Mouse (Mus musculus) intestine, embryonic 14.5 days (tissue): ENCODE data around the gene Micu1. TPM values are rescaled to one million over a fixed set of nuclear protein-coding genes. Genes with fewer than 3 reads are reported as not detected.

Experiments used
- ATAC-seq: fragments of 200-750 bp; cut with Nextera tagmentation; replicated peaks from 2 replicates; pipeline ENCODE4 v1.8.0; 2017; ENCODE audit warnings: low read depth, moderate number of reproducible peaks, moderate TSS enrichment, moderate library complexity; ENCODE audit not compliant: low FRiP score, low TSS enrichment
- DNase-seq: peaks from one replicate; pipeline ENCODE4 v3.0.0-alpha.2; 2018; ENCODE audit warnings: low spot score
- H3K27ac ChIP-seq: fragments of 300-500 bp; sonication (generic); 2 replicates; pipeline ENCODE4 v1.5.1; 2014; ENCODE audit warnings: low read depth, mild to moderate bottlenecking, control low read depth
- H3K27me3 ChIP-seq: fragments of 300-500 bp; sonication (generic); replicated peaks from 2 replicates; pipeline ENCODE4 v1.6.1; 2014; ENCODE audit warnings: low read length, control low read depth; ENCODE audit not compliant: control insufficient read depth, insufficient read depth
- H3K36me3 ChIP-seq: fragments of 300-500 bp; sonication (generic); 2 replicates; pipeline ENCODE4 v1.6.1; 2014; ENCODE audit warnings: low read length, control low read depth; ENCODE audit not compliant: control insufficient read depth, insufficient read depth
- H3K4me1 ChIP-seq: fragments of 300-500 bp; sonication (generic); replicated peaks from 2 replicates; pipeline ENCODE4 v1.6.1; 2014; ENCODE audit warnings: low read length, control low read depth, mixed read lengths; ENCODE audit not compliant: control insufficient read depth, insufficient read depth
- H3K4me2 ChIP-seq: fragments of 300-500 bp; sonication (generic); 2 replicates; pipeline ENCODE4 v1.6.1; 2014; ENCODE audit warnings: low read length
- H3K4me3 ChIP-seq: fragments of 300-500 bp; sonication (generic); 2 replicates; pipeline ENCODE4 v1.5.1; 2014; ENCODE audit warnings: low read depth, low read length, control low read depth, mixed read lengths
- H3K9ac ChIP-seq: fragments of 300-500 bp; sonication (generic); 2 replicates; pipeline ENCODE4 v1.6.1; 2014; ENCODE audit warnings: mild to moderate bottlenecking, low read length
- H3K9me3 ChIP-seq: fragments of 300-500 bp; sonication (generic); 2 replicates; pipeline ENCODE4 v1.6.1; 2016; ENCODE audit warnings: low read length, control low read depth; ENCODE audit not compliant: control insufficient read depth
- WGBS: fragments of 180-500 bp; shearing (Covaris S2); extraction: QIAGEN DNeasy Blood & Tissue Kit; methylation state at CpG from one replicate; pipeline ENCODE4 v1.1.7; 2014; 5-methylcytosine and 5-hydroxymethylcytosine counted together
- polyA plus RNA-seq: library from polyadenylated mRNA; unstranded; fragments of >200 nt; fragmentation: Nextera tagmentation; extraction: Ambion mirVana; gene quantifications from 2 replicates; pipeline ENCODE4 v1.2.1, GENCODE M21; 2014

Micu1 gene
- polyA plus RNA-seq, 1 experiment from 2014 or later = 65.8 TPM

GRCm38 (mm10) chr10:59787140-59787800 lies 85.0 kb downstream of the Micu1 start:
- ATAC-seq = no peak
- WGBS = 77% methylated on average over 11 of the region's 11 CpGs
- no peak overlapping the region for H3K4me3 ChIP-seq

DNA sequence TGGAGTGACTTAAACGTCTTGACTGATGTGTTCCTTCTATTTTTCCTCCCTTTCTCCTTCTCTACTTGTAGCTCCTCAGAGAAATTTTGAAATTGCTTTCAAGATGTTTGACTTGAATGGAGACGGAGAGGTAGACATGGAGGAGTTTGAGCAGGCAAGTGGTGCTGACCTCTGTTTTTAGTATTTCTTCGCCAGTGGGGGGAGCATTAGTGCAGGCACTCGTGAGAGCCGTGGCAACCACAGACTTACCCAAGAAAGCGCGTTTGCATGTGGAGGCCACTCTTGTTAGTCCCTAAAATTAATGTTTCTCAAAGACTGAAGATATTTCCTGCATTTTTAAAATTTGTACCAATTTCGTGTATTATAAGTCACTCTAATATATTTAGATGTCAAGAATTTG lies 85.6 kb downstream of the Micu1 start:
- H3K27ac ChIP-seq = no peak overlapping the region
- H3K36me3 ChIP-seq = peaks cover 20% of the 10 kb centered on the region
- DNase-seq (no peak), ATAC-seq (no peak)
- H3K4me3 ChIP-seq = no peak overlapping the region
- no peak overlapping the region for H3K9ac ChIP-seq
- H3K27me3 ChIP-seq = no peaks in the 10 kb centered on the region
- H3K4me2 ChIP-seq = no peak overlapping the region
- WGBS = 78% methylated on average over 8 of the region's 8 CpGs
- no peaks in the 10 kb centered on the region for H3K9me3 ChIP-seq
- 0 out of 2 replicates have a peak, but pooled peaks cover 4% of the 10 kb centered on the region for H3K4me1 ChIP-seq

More at GRCm38 (mm10) chr10:59787140-59787800, 85.0 kb downstream of the Micu1 start:
- 0 out of 2 replicates have a peak, but pooled peaks cover 4% of the 10 kb centered on the region for H3K4me1 ChIP-seq
- H3K36me3 ChIP-seq = peaks cover 20% of the 10 kb centered on the region
- H3K9ac ChIP-seq = no peak overlapping the region
- no peaks in the 10 kb centered on the region for H3K27me3 ChIP-seq
- no peaks in the 10 kb centered on the region for H3K9me3 ChIP-seq
- no peak overlapping the region for H3K27ac ChIP-seq
- H3K4me2 ChIP-seq = no peak overlapping the region
- no peak for DNase-seq

- H3K27me3 ChIP-seq = no peaks in the 10 kb centered on the region
- H3K36me3 ChIP-seq = peaks cover 27% of the 10 kb centered on the region
- no peak overlapping the region for H3K27ac ChIP-seq
- no peak overlapping the region for H3K4me2 ChIP-seq
- DNase-seq (no peak), ATAC-seq (no peak)
- H3K4me1 ChIP-seq = no peaks in the 10 kb centered on the region
- 89% methylated on average over 11 of the region's 11 CpGs for WGBS
- no peak overlapping the region for H3K4me3 ChIP-seq
- H3K9ac ChIP-seq = no peak overlapping the region
- H3K9me3 ChIP-seq = no peaks in the 10 kb centered on the region
These were observed 88.1 kb downstream of the Micu1 start for GRCm38 (mm10) chr10:59790291-59790929.

- no peak overlapping the region for H3K9ac ChIP-seq
- peaks cover 28% of the 10 kb centered on the region for H3K36me3 ChIP-seq
- H3K4me1 ChIP-seq = no peaks in the 10 kb centered on the region
- whole genome bisulfite sequencing = 66% methylated on average over 5 of the region's 5 CpGs
- ATAC-seq (no peak), DNase-seq (no peak)
- no peak overlapping the region for H3K4me2 ChIP-seq
- no peak overlapping the region for H3K27ac ChIP-seq
- no peaks in the 10 kb centered on the region for H3K9me3 ChIP-seq
- H3K4me3 ChIP-seq = no peak overlapping the region
- H3K27me3 ChIP-seq = no peaks in the 10 kb centered on the region
These were observed 89.6 kb downstream of the Micu1 start for GRCm38 (mm10) chr10:59791896-59792295.

- no peak for DNase-seq
- H3K4me3 ChIP-seq = no peak overlapping the region
- H3K4me2 ChIP-seq = no peak overlapping the region
- H3K27me3 ChIP-seq = no peaks in the 10 kb centered on the region
- ATAC-seq = no peak
- H3K27ac ChIP-seq = no peak overlapping the region
- 94% methylated on average over 9 of the region's 9 CpGs for WGBS
- H3K9ac ChIP-seq = no peak overlapping the region
- H3K4me1 ChIP-seq = no peaks in the 10 kb centered on the region
- H3K9me3 ChIP-seq = no peaks in the 10 kb centered on the region
- peaks cover 28% of the 10 kb centered on the region for H3K36me3 ChIP-seq
These were observed 90.4 kb downstream of the Micu1 start for GRCm38 (mm10) chr10:59792575-59793176.

DNA sequence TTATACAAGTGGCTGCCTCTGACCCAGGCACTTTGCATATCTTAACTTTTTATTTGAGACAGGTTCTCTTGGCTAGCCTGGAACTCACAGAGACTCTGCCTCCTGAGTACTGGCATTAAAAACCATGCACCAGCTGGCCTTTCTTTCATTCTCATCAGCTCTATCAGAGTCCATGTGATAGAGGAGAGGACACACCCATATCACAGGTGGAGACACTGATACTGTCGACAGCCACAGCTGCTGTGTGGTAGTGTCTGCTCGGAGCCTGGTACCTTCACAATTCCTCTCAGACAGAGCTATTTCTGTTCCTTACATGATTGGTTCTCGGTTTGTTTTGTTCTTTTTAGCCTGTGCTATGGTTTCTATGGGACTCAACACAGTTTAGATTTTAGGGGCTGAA lies 91.2 kb downstream of the Micu1 start:
- no peaks in the 10 kb centered on the region for H3K27me3 ChIP-seq
- 73% methylated on average over 3 of the region's 3 CpGs for WGBS

GRCm38 (mm10) chr10:59795085-59795484 lies 92.8 kb downstream of the Micu1 start:
- H3K4me1 ChIP-seq = peaks cover 9% of the 10 kb centered on the region
- H3K9me3 ChIP-seq = no peaks in the 10 kb centered on the region
- no peak overlapping the region for H3K9ac ChIP-seq
- no peaks in the 10 kb centered on the region for H3K27me3 ChIP-seq
- H3K4me2 ChIP-seq = no peak overlapping the region
- ATAC-seq = no peak
- no peak for DNase-seq
- H3K4me3 ChIP-seq = no peak overlapping the region
- H3K36me3 ChIP-seq = peaks cover 18% of the 10 kb centered on the region; the same call in 1 of the 2 replicates
- WGBS = 87% methylated on average over 7 of the region's 7 CpGs
- no peak overlapping the region for H3K27ac ChIP-seq

More for the DNA sequence above, 91.2 kb downstream of the Micu1 start:
- ATAC-seq (no peak), DNase-seq (no peak)
- H3K36me3 ChIP-seq = peaks cover 28% of the 10 kb centered on the region
- H3K9ac ChIP-seq = no peak overlapping the region
- H3K27ac ChIP-seq = no peak overlapping the region
- no peaks in the 10 kb centered on the region for H3K4me1 ChIP-seq
- H3K9me3 ChIP-seq = no peaks in the 10 kb centered on the region
- H3K4me3 ChIP-seq = no peak overlapping the region
- H3K4me2 ChIP-seq = no peak overlapping the region

- Histone ChIP-seq H3K36me3 (peaks cover 14% of the 10 kb centered on the region; the same call in 1 of the 2 replicates), H3K27me3 (no peaks in the 10 kb centered on the region), H3K9ac (no peak overlapping the region), H3K4me1 (peaks cover 9% of the 10 kb centered on the region), H3K9me3 (no peaks in the 10 kb centered on the region), H3K4me2 (no peak overlapping the region), H3K27ac (no peak overlapping the region), H3K4me3 (no peak overlapping the region)
- ATAC-seq (no peak), DNase-seq (no peak)
- WGBS = 91% methylated on average over 4 of the region's 4 CpGs
These were observed 93.6 kb downstream of the Micu1 start for GRCm38 (mm10) chr10:59795902-59796301.
